Mouse (Mus musculus) fat pad, adult 2 months (tissue): ENCODE results near the gene Slc6a1.
"Not testable (repeated sequence)": the region's sequence is repeated elsewhere in the genome, so short reads cannot be mapped to it uniquely, and the experiment has no call there.

ENCODE experiments used
- DNase-seq: peaks from one replicate; pipeline ENCODE4 v3.0.0-alpha.2; 2011; ENCODE audit warnings: low read depth, low spot score; ENCODE audit errors: extremely low read depth

The Slc6a1 gene

GRCm38 (mm10) chr6:114289106-114289505 lies 6.7 kb downstream of the Slc6a1 start:
- DNase-seq, result no peak

- no peak for DNase-seq
These were observed 7.7 kb downstream of the Slc6a1 start for GRCm38 (mm10) chr6:114290184-114290583.

GRCm38 (mm10) chr6:114290929-114291328 lies 8.5 kb downstream of the Slc6a1 start:
- DNase-seq, result no peak

- no peak for DNase-seq
These were observed 9.0 kb downstream of the Slc6a1 start for GRCm38 (mm10) chr6:114291396-114291795.

GRCm38 (mm10) chr6:114293511-114293910 lies 11.1 kb downstream of the Slc6a1 start:
- no peak for DNase-seq

- no peak for DNase-seq
These were observed 12.7 kb downstream of the Slc6a1 start for GRCm38 (mm10) chr6:114295086-114295485.

- no peak for DNase-seq
These were observed 15.0 kb downstream of the Slc6a1 start for GRCm38 (mm10) chr6:114297260-114298002.

GRCm38 (mm10) chr6:114299699-114300098 lies 17.3 kb downstream of the Slc6a1 start:
- DNase-seq, result no peak

GRCm38 (mm10) chr6:114300737-114301136 lies 18.3 kb downstream of the Slc6a1 start:
- no peak for DNase-seq

GRCm38 (mm10) chr6:114304668-114305067 lies 22.2 kb downstream of the Slc6a1 start:
- DNase-seq, result no peak

GRCm38 (mm10) chr6:114320511-114320910 lies 38.1 kb downstream of the Slc6a1 start:
- DNase-seq, result no peak

GRCm38 (mm10) chr6:114321146-114321545 lies 38.7 kb downstream of the Slc6a1 start:
- no peak for DNase-seq

- no peak for DNase-seq
These were observed 40.5 kb downstream of the Slc6a1 start for GRCm38 (mm10) chr6:114322914-114323313.

GRCm38 (mm10) chr6:114324808-114325207 lies 42.4 kb downstream of the Slc6a1 start:
- DNase-seq, result no peak

GRCm38 (mm10) chr6:114329597-114330470 lies 47.4 kb downstream of the Slc6a1 start:
- no peak for DNase-seq

- DNase-seq, result no peak
These were observed 49.5 kb downstream of the Slc6a1 start for GRCm38 (mm10) chr6:114331926-114332325.

- DNase-seq, result no peak
These were observed 53.9 kb downstream of the Slc6a1 start for GRCm38 (mm10) chr6:114336128-114336943.

- DNase-seq, result no peak
These were observed 54.4 kb downstream of the Slc6a1 start for GRCm38 (mm10) chr6:114336944-114337215.

GRCm38 (mm10) chr6:114341381-114341780 lies 58.9 kb downstream of the Slc6a1 start:
- not testable (repeated sequence) for DNase-seq

GRCm38 (mm10) chr6:114343740-114344139 lies 61.3 kb downstream of the Slc6a1 start:
- DNase-seq, result no peak

GRCm38 (mm10) chr6:114345156-114345555 lies 62.7 kb downstream of the Slc6a1 start:
- no peak for DNase-seq
